Mouse (Mus musculus): ENCODE results near the gene Gm28042. TPM values are rescaled to one million over a fixed set of nuclear protein-coding genes. Genes with fewer than 3 reads are reported as not detected.

Gene Gm28042
- 2.2 and 3.0 TPM in 2 replicates for polyA plus RNA-seq (2014; fragmentation: Nextera tagmentation; extraction: Ambion mirVana)

DNA sequence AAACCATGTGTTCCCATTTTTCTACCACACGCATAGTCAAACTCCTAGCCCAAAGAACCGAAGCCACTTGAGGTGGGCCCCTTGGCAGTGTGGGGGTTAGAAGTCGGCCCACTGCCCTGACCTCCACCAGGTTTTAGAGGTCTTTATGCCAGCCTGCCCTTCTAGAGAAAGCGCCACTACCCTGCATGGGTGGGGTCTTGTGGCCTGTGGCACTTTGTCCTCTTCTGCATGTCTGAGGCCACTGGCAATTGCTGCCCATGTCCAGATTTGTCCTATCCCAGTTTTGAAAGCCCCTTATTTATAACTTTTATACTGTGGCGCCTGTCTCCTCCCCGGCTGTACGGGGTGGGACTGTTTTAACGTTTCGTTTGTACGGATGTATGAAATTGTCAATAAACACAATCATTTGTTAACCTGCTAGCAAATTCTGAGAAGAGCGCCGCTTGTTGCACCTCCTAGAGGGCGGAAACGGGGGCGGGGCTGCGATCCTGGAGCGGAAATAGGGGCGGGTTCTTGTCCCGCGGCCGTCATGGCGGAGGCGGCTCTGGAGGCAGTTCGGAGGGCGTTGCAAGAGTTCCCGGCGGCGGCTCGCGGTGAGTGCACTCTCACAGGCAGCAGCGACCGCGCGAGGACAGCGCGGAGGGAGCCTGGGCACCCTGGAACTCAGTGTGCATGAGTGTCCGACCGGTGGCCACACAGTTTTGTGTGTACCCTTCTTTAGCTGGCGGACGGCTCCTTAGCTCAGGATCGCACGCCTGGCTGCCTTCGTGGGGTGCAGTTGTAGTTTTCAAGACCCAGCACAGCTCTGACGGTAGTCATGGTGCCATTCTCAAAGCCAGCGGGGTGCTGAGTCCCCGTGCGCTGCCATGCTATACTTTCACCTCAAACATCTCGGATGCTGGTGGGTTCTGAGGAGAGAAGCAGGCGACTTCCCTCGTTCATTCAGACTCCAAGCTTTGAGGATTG, at the start of gene Gm28042, which contains the start of gene Jmjd7:
Gene Gm28042 (plus strand): TSS at position 510 of the 966 bp plus-strand sequence.
Gene Jmjd7 (plus strand): TSS at position 500 of the 966 bp plus-strand sequence.
- peak; percentile 96 for DNase-seq (ENCODE audit: low spot score)
- WGBS: 5% methylated on average over 50 of the region's 50 CpGs
- Histone ChIP-seq H3K36me3 (ENCODE audit: control insufficient read depth, insufficient read depth, low read length) (peaks cover 46% of the 10 kb centered on the region), H3K9ac (ENCODE audit: low read length) (peak within 1 kb of the TSS; percentile 84), H3K4me3 (ENCODE audit: low read depth, low read length) (peak within 1 kb of the TSS; percentile 87), H3K27ac (ENCODE audit: low read depth) (peak within 1 kb of the TSS; percentile 83), H3K4me1 (replicated peaks; ENCODE audit: control insufficient read depth, insufficient read depth, low read length) (peaks cover 12% of the 10 kb centered on the region), H3K27me3 (replicated peaks; ENCODE audit: control insufficient read depth, insufficient read depth, low read length) (no peaks in the 10 kb centered on the region), H3K9me3 (ENCODE audit: control insufficient read depth, low read length) (no peaks in the 10 kb centered on the region), H3K4me2 (ENCODE audit: low read length) (peak within 1 kb of the TSS; percentile 73)
- peak; percentile 89 for ATAC-seq (replicated peaks; ENCODE audit: low FRiP score, low TSS enrichment, low read depth)

DNA sequence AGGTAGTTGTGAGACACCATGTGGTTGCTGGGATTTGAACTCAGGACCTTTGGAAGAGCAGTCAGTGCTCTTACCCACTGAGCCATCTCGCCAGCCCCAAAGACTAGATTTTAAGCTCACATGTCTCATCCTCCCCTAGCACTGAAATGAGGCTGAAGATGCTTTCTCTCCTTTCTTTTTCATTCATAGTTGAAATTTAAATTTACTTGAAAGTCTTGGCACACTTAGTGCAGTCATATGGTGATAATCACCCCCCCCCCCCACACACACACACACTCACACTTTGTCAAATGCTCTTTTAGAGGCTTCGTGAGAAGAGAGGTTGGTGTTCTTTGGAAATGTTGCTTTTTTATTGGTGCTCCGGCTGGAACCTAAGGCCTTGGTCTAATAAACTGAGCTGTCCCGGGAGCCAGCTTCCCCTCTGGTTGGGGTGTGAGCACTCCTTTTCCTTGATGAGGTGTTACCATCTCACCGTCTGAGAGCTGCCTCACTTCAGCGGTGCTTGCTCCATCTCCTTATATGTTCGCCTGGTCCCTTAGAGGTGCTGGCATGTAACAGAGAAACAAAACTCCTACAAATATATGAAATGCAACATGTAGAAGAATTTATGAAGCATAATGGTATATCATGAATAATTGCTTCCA, 46.8 kb upstream of the Gm28042 start:
- peaks cover 16% of the 10 kb centered on the region for H3K36me3 ChIP-seq (ENCODE audit: control insufficient read depth, insufficient read depth, low read length)
- H3K4me2 ChIP-seq (ENCODE audit: low read length): no peak overlapping the region
- no peaks in the 10 kb centered on the region for H3K27me3 ChIP-seq (replicated peaks; ENCODE audit: control insufficient read depth, insufficient read depth, low read length)
- H3K4me1 ChIP-seq (replicated peaks; ENCODE audit: control insufficient read depth, insufficient read depth, low read length): no peaks in the 10 kb centered on the region
- H3K9me3 ChIP-seq (ENCODE audit: control insufficient read depth, low read length): no peaks in the 10 kb centered on the region
- ATAC-seq (replicated peaks; ENCODE audit: low FRiP score, low TSS enrichment, low read depth) (no peak), DNase-seq (ENCODE audit: low spot score) (no peak)
- no peak overlapping the region for H3K4me3 ChIP-seq (ENCODE audit: low read depth, low read length)
- no peak overlapping the region for H3K27ac ChIP-seq (ENCODE audit: low read depth)
- whole genome bisulfite sequencing: 81% methylated on average over 7 of the region's 7 CpGs
- H3K9ac ChIP-seq (ENCODE audit: low read length): no peak overlapping the region

DNA sequence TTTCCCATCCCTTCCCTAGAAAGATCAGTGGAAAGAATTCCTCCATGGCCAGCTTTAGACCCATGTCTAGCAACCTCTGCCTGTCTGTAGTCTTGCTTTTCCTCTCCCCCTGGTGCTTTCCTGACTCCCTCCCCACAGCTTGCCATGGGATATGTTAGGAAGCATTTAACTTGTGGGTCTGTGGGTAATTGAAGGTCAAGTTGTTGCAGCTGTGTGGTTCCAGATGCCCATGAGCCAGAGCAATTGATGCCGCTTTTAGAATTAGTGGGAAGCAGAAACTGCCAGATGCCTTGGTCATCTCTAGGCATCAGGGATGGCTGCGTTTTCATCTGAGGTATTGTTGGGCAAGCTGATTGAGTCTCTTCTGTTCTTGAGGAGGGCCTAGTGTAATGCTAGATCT, 45.7 kb upstream of the Gm28042 start:
- Histone ChIP-seq H3K27ac (ENCODE audit: low read depth) (no peak overlapping the region), H3K4me1 (replicated peaks; ENCODE audit: control insufficient read depth, insufficient read depth, low read length) (no peaks in the 10 kb centered on the region), H3K9ac (ENCODE audit: low read length) (no peak overlapping the region), H3K9me3 (ENCODE audit: control insufficient read depth, low read length) (no peaks in the 10 kb centered on the region), H3K36me3 (ENCODE audit: control insufficient read depth, insufficient read depth, low read length) (peaks cover 16% of the 10 kb centered on the region), H3K4me2 (ENCODE audit: low read length) (no peak overlapping the region), H3K27me3 (replicated peaks; ENCODE audit: control insufficient read depth, insufficient read depth, low read length) (no peaks in the 10 kb centered on the region), H3K4me3 (ENCODE audit: low read depth, low read length) (no peak overlapping the region)
- no peak for ATAC-seq (replicated peaks; ENCODE audit: low FRiP score, low TSS enrichment, low read depth)
- 83% methylated on average over 2 of the region's 2 CpGs for WGBS
- DNase-seq (ENCODE audit: low spot score): no peak

DNA sequence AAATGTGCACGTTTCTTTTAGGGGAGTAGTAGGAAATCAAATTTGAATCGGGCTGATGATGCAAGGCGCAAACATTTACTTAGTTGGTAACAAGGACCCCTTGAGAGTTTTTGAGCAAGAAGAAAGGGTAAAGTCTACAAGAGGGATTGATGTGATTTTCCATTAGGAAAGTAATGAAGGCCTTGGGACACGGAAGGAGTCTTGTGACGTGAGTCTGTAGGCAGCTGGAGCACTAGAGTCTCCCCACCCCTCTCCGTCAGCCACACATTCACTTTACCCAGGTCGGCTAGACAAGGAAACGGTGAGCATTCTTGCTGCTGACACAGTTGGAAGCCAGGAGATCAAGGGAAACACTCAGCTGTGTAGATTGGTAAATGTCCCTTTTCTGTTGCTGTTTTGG, 41.4 kb upstream of the Gm28042 start:
- DNase-seq (ENCODE audit: low spot score) (no peak), ATAC-seq (replicated peaks; ENCODE audit: low FRiP score, low TSS enrichment, low read depth) (no peak)
- WGBS: 68% methylated on average over 8 of the region's 8 CpGs
- Histone ChIP-seq H3K27me3 (replicated peaks; ENCODE audit: control insufficient read depth, insufficient read depth, low read length) (no peaks in the 10 kb centered on the region), H3K36me3 (ENCODE audit: control insufficient read depth, insufficient read depth, low read length) (peaks cover 16% of the 10 kb centered on the region), H3K4me2 (ENCODE audit: low read length) (no peak overlapping the region), H3K9me3 (ENCODE audit: control insufficient read depth, low read length) (no peaks in the 10 kb centered on the region), H3K27ac (ENCODE audit: low read depth) (no peak overlapping the region), H3K9ac (ENCODE audit: low read length) (no peak overlapping the region), H3K4me3 (ENCODE audit: low read depth, low read length) (no peak overlapping the region), H3K4me1 (replicated peaks; ENCODE audit: control insufficient read depth, insufficient read depth, low read length) (no peaks in the 10 kb centered on the region)

DNA sequence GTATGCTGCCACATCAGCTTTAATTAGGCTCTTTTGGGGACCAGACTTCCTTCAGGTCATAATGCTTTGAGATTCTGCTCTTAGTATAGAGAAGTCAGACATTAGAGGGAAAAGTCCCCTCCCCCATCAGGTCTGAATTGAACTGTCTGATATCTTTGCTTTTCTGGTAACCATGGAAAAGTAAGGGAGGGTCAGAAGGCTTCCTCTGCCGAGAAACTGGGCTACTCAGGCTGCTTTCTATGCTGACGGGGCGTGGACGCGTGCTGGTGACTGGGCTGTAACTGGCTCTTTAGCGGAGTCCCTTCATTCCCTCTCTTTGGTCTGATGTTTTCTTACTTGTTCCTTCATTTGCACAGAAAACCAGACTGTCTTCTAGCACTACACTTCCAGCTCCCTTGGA, 40.9 kb upstream of the Gm28042 start:
- no peak overlapping the region for H3K27ac ChIP-seq (ENCODE audit: low read depth)
- H3K9ac ChIP-seq (ENCODE audit: low read length): no peak overlapping the region
- no peak overlapping the region for H3K4me3 ChIP-seq (ENCODE audit: low read depth, low read length)
- no peaks in the 10 kb centered on the region for H3K27me3 ChIP-seq (replicated peaks; ENCODE audit: control insufficient read depth, insufficient read depth, low read length)
- ATAC-seq (replicated peaks; ENCODE audit: low FRiP score, low TSS enrichment, low read depth) (no peak), DNase-seq (ENCODE audit: low spot score) (no peak)
- WGBS: 75% methylated on average over 6 of the region's 6 CpGs
- no peaks in the 10 kb centered on the region for H3K4me1 ChIP-seq (replicated peaks; ENCODE audit: control insufficient read depth, insufficient read depth, low read length)
- peaks cover 12% of the 10 kb centered on the region for H3K36me3 ChIP-seq (ENCODE audit: control insufficient read depth, insufficient read depth, low read length)
- no peaks in the 10 kb centered on the region for H3K9me3 ChIP-seq (ENCODE audit: control insufficient read depth, low read length)
- no peak overlapping the region for H3K4me2 ChIP-seq (ENCODE audit: low read length)

DNA sequence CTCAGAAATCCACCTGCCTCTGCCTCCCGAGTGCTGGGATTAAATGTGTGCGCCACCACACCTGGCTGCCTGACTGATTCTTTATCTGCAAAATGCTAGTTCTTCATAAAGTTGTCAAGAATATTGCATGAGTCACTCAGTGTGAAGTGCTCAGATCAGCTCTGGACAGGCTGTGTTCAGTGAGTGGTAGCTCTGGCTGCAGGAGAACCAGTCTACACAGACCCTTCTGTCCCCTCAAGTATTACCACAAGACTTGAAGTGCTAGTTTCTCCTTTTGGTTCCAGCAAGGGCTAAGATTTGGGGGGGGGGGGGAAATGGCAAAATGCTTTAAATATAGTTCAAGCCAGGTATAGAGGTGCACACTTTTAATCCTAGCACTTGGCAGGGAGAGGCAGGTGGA, 39.9 kb upstream of the Gm28042 start:
- Histone ChIP-seq H3K4me1 (replicated peaks; ENCODE audit: control insufficient read depth, insufficient read depth, low read length) (no peaks in the 10 kb centered on the region), H3K27ac (ENCODE audit: low read depth) (no peak overlapping the region), H3K4me2 (ENCODE audit: low read length) (no peak overlapping the region), H3K9me3 (ENCODE audit: control insufficient read depth, low read length) (no peaks in the 10 kb centered on the region), H3K27me3 (replicated peaks; ENCODE audit: control insufficient read depth, insufficient read depth, low read length) (no peaks in the 10 kb centered on the region), H3K9ac (ENCODE audit: low read length) (no peak overlapping the region), H3K4me3 (ENCODE audit: low read depth, low read length) (no peak overlapping the region), H3K36me3 (ENCODE audit: control insufficient read depth, insufficient read depth, low read length) (peaks cover 1% of the 10 kb centered on the region; the same call in 1 of the 2 replicates)
- ATAC-seq (replicated peaks; ENCODE audit: low FRiP score, low TSS enrichment, low read depth) (no peak), DNase-seq (ENCODE audit: low spot score) (no peak)
- 96% methylated on average over 2 of the region's 2 CpGs for WGBS

DNA sequence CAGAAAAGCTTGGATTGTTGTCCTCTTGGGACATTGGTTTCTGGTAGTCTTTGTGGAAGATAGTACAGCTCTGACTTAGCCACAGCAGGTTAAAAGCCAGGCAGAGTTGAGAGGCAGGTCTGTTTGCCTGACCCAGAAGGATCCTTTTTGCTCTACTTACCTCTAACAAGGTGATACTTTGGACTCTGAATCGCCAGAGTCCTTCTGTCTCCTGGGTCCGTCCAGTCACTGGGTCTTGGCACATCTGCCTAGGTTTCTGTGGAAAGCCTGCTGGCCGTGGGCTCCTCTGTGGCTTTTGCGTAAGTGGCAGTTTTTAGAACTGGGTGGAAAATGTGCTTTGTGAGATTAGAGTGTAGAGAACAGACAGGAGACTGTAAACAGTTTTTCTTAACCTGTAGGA, 38.3 kb upstream of the Gm28042 start:
- Histone ChIP-seq H3K36me3 (ENCODE audit: control insufficient read depth, insufficient read depth, low read length) (no peaks in the 10 kb centered on the region), H3K9me3 (ENCODE audit: control insufficient read depth, low read length) (no peaks in the 10 kb centered on the region), H3K4me1 (replicated peaks; ENCODE audit: control insufficient read depth, insufficient read depth, low read length) (no peaks in the 10 kb centered on the region), H3K4me2 (ENCODE audit: low read length) (no peak overlapping the region), H3K9ac (ENCODE audit: low read length) (no peak overlapping the region), H3K27ac (ENCODE audit: low read depth) (no peak overlapping the region), H3K27me3 (replicated peaks; ENCODE audit: control insufficient read depth, insufficient read depth, low read length) (no peaks in the 10 kb centered on the region), H3K4me3 (ENCODE audit: low read depth, low read length) (no peak overlapping the region)
- ATAC-seq (replicated peaks; ENCODE audit: low FRiP score, low TSS enrichment, low read depth) (no peak), DNase-seq (ENCODE audit: low spot score) (no peak)
- 88% methylated on average over 4 of the region's 4 CpGs for WGBS

DNA sequence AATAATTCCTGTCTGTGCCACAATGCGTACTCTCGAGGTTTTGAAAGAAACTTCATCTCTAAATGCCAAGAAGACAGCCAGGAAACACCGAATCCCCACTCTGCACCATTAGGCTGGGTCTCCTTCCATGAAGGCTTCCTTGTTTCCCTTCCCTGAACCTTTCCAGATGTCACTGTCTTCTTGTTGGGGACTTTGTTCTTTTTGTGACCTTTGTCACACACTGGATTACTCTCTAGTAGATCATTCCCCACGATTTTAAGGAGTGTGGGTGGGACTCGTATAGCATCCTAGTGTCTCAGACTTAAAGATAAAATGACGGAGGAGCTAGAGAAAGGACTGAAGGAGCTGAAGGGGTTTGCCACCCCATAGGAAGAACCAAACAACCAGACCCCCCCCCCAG, 36.4 kb upstream of the Gm28042 start:
- Histone ChIP-seq H3K9me3 (ENCODE audit: control insufficient read depth, low read length) (no peaks in the 10 kb centered on the region), H3K9ac (ENCODE audit: low read length) (no peak overlapping the region), H3K27ac (ENCODE audit: low read depth) (no peak overlapping the region), H3K27me3 (replicated peaks; ENCODE audit: control insufficient read depth, insufficient read depth, low read length) (no peaks in the 10 kb centered on the region), H3K4me2 (ENCODE audit: low read length) (no peak overlapping the region), H3K4me3 (ENCODE audit: low read depth, low read length) (no peak overlapping the region), H3K4me1 (replicated peaks; ENCODE audit: control insufficient read depth, insufficient read depth, low read length) (no peaks in the 10 kb centered on the region; the same call in 1 of the 2 replicates), H3K36me3 (ENCODE audit: control insufficient read depth, insufficient read depth, low read length) (no peaks in the 10 kb centered on the region)
- 74% methylated on average over 6 of the region's 6 CpGs for WGBS
- DNase-seq (ENCODE audit: low spot score): no peak
- ATAC-seq (replicated peaks; ENCODE audit: low FRiP score, low TSS enrichment, low read depth): no peak
